Mouse (Mus musculus): Measurements from ENCODE around the gene D10Jhu81e. TPM values are rescaled to one million over a fixed set of nuclear protein-coding genes. Genes with fewer than 3 reads are reported as not detected.
A peak's percentile ranks its signal among the peaks of the same experiment; 100 is the strongest.

D10Jhu81e gene
- polyA plus RNA-seq, 1 experiment from 2014 or later: 34.2 TPM

DNA sequence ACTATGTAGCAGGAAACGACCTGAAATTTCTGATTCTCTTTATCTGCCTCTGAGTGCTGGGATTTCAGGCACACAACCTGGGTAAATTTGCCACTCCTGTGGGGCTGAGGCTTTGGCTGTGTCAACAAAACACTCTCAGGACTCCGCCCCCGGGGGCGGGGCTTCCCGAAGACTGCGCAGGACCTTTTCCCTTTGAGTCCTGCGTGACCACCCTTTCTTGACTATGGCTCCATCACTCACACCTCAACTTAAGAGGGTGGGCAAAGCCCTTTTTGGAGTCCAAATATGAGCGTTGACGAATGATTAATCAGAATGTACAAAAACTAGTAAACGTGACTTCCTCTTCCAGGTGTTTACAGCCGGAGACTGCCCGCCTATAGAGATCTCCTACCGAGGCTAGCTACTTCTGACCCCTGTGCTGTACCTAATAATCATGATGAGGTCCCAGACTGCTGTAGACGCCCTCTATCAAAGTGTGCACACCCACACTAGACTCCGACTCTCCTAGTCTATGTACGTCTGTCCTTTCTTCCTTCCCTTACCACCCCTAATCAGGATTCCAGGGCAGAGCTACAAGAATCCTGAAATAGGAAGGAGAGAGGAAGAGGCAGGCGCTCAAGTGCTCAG lies 10.2 kb downstream of the D10Jhu81e start:
- Histone ChIP-seq H3K4me3 (ENCODE audit: low read depth, low read length) (no peak overlapping the region), H3K27me3 (ENCODE audit: control insufficient read depth, insufficient read depth, low read depth, low read length) (no peaks in the 10 kb centered on the region), H3K4me1 (ENCODE audit: control insufficient read depth, insufficient read depth, low read length) (peaks cover 7% of the 10 kb centered on the region), H3K9ac (ENCODE audit: low read depth, low read length) (peak overlapping the region; percentile 33; the same call in 1 of the 2 replicates), H3K4me2 (ENCODE audit: low read length) (peak overlapping the region; percentile 57), H3K9me3 (replicated peaks; ENCODE audit: control insufficient read depth, low read length, poor library complexity, severe bottlenecking) (no peaks in the 10 kb centered on the region), H3K36me3 (ENCODE audit: control insufficient read depth, insufficient read depth, low read length) (0 out of 2 replicates have a peak, but pooled peaks cover 10% of the 10 kb centered on the region), H3K27ac (ENCODE audit: low read length) (no peak overlapping the region)
- peak; percentile 32 for ATAC-seq
- 17% methylated on average over 17 of the region's 17 CpGs for WGBS

DNA sequence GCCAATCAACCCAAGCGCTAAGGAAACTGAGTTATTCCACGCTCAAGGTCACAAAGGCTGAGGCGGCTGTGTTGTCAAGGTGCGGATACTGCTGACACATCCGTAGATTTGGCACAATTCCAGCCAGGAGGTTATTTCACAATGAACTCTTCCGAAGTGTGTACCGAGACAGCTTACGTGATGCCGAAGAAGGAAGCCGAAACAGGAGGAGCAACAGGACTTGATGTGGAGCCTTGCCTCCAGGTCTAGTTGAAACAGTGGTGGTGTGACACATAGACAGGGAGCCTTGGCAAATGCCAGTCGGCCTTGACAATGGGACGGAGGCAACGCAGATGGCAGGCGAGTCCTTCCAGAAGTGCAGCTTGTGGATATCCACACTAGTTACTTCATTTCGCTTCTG lies 11.5 kb downstream of the D10Jhu81e start:
- Histone ChIP-seq H3K9ac (ENCODE audit: low read depth, low read length) (no peak overlapping the region), H3K4me3 (ENCODE audit: low read depth, low read length) (no peak overlapping the region), H3K27me3 (ENCODE audit: control insufficient read depth, insufficient read depth, low read depth, low read length) (no peaks in the 10 kb centered on the region), H3K4me1 (ENCODE audit: control insufficient read depth, insufficient read depth, low read length) (peaks cover 7% of the 10 kb centered on the region), H3K9me3 (replicated peaks; ENCODE audit: control insufficient read depth, low read length, poor library complexity, severe bottlenecking) (no peaks in the 10 kb centered on the region), H3K36me3 (ENCODE audit: control insufficient read depth, insufficient read depth, low read length) (0 out of 2 replicates have a peak, but pooled peaks cover 8% of the 10 kb centered on the region), H3K27ac (ENCODE audit: low read length) (no peak overlapping the region), H3K4me2 (ENCODE audit: low read length) (no peak overlapping the region)
- 86% methylated on average over 15 of the region's 15 CpGs for WGBS
- no peak for ATAC-seq

GRCm38 (mm10) chr10:78156926-78157325 lies 12.7 kb downstream of the D10Jhu81e start:
- Histone ChIP-seq H3K4me3 (ENCODE audit: low read depth, low read length) (no peak overlapping the region), H3K27me3 (ENCODE audit: control insufficient read depth, insufficient read depth, low read depth, low read length) (no peaks in the 10 kb centered on the region), H3K9ac (ENCODE audit: low read depth, low read length) (no peak overlapping the region), H3K36me3 (ENCODE audit: control insufficient read depth, insufficient read depth, low read length) (0 out of 2 replicates have a peak, but pooled peaks cover 7% of the 10 kb centered on the region), H3K9me3 (replicated peaks; ENCODE audit: control insufficient read depth, low read length, poor library complexity, severe bottlenecking) (no peaks in the 10 kb centered on the region), H3K27ac (ENCODE audit: low read length) (no peak overlapping the region), H3K4me1 (ENCODE audit: control insufficient read depth, insufficient read depth, low read length) (peaks cover 7% of the 10 kb centered on the region), H3K4me2 (ENCODE audit: low read length) (no peak overlapping the region)
- 82% methylated on average over 6 of the region's 6 CpGs for WGBS
- no peak for ATAC-seq

DNA sequence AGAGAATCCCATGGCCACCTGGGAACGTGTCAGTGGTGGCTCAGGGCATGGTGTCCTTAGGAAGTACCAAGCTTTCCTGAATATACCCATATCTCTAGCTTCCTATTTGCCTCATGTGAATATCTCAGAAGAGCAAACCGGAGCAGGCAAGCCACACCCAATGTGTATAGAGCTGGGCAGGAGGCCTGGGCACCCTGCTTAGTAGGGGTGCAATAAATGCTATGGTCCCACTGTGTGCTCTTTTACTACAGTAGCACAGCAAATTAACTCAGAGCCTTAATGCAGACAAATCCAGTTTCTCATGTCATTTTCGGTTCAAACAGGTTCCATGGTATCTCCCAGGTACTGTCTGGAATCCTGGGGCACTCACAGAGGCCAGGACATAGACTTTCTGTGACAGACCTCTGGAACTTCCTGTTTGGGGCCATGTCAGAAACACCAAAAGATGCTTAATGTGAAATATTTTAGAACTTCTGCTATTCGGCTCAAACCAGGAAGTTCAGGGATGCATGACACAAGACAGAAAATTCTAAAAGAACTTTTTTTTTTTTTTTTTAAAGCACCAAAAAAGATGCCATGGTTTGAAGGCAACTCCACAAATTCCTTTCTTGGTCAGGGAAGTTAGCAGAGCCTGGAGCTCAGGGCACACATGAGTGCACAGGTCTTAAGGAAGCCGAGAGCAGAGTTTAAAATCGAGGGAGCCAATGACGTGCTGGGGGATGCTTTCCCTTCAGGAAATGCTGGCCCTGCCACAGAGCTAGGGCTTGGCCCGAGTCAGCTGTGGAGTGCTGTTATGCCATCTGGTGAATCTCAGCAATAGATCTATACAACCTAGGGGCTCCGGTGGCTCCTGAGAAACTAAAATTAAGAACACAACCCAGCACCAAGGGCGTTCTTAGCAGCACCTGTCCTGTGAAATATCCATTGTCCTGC lies 20.5 kb downstream of the D10Jhu81e start:
- Histone ChIP-seq H3K9ac (ENCODE audit: low read depth, low read length) (no peak overlapping the region), H3K4me3 (ENCODE audit: low read depth, low read length) (no peak overlapping the region), H3K27me3 (ENCODE audit: control insufficient read depth, insufficient read depth, low read depth, low read length) (no peaks in the 10 kb centered on the region), H3K4me1 (ENCODE audit: control insufficient read depth, insufficient read depth, low read length) (no peaks in the 10 kb centered on the region), H3K36me3 (ENCODE audit: control insufficient read depth, insufficient read depth, low read length) (no peaks in the 10 kb centered on the region), H3K27ac (ENCODE audit: low read length) (no peak overlapping the region), H3K4me2 (ENCODE audit: low read length) (no peak overlapping the region), H3K9me3 (replicated peaks; ENCODE audit: control insufficient read depth, low read length, poor library complexity, severe bottlenecking) (no peaks in the 10 kb centered on the region)
- WGBS: 59% methylated on average over 10 of the region's 10 CpGs
- ATAC-seq: no peak

- no peaks in the 10 kb centered on the region for H3K9me3 ChIP-seq (replicated peaks; ENCODE audit: control insufficient read depth, low read length, poor library complexity, severe bottlenecking)
- no peak overlapping the region for H3K27ac ChIP-seq (ENCODE audit: low read length)
- no peak for ATAC-seq
- H3K4me2 ChIP-seq (ENCODE audit: low read length): no peak overlapping the region
- no peaks in the 10 kb centered on the region for H3K36me3 ChIP-seq (ENCODE audit: control insufficient read depth, insufficient read depth, low read length)
- H3K4me1 ChIP-seq (ENCODE audit: control insufficient read depth, insufficient read depth, low read length): no peaks in the 10 kb centered on the region
- WGBS: 83% methylated on average over 4 of the region's 4 CpGs
- H3K9ac ChIP-seq (ENCODE audit: low read depth, low read length): no peak overlapping the region
- H3K4me3 ChIP-seq (ENCODE audit: low read depth, low read length): no peak overlapping the region
- no peaks in the 10 kb centered on the region for H3K27me3 ChIP-seq (ENCODE audit: control insufficient read depth, insufficient read depth, low read depth, low read length)
Observed at GRCm38 (mm10) chr10:78147908-78148441, 21.6 kb downstream of the D10Jhu81e start.

- H3K4me1 ChIP-seq (ENCODE audit: control insufficient read depth, insufficient read depth, low read length): no peaks in the 10 kb centered on the region
- H3K4me2 ChIP-seq (ENCODE audit: low read length): no peak overlapping the region
- no peak for ATAC-seq
- no peak overlapping the region for H3K9ac ChIP-seq (ENCODE audit: low read depth, low read length)
- H3K9me3 ChIP-seq (replicated peaks; ENCODE audit: control insufficient read depth, low read length, poor library complexity, severe bottlenecking): no peaks in the 10 kb centered on the region
- no peak overlapping the region for H3K4me3 ChIP-seq (ENCODE audit: low read depth, low read length)
- H3K27ac ChIP-seq (ENCODE audit: low read length): no peak overlapping the region
- no peaks in the 10 kb centered on the region for H3K36me3 ChIP-seq (ENCODE audit: control insufficient read depth, insufficient read depth, low read length)
- no peaks in the 10 kb centered on the region for H3K27me3 ChIP-seq (ENCODE audit: control insufficient read depth, insufficient read depth, low read depth, low read length)
- WGBS: 64% methylated on average over 8 of the region's 8 CpGs
Observed at GRCm38 (mm10) chr10:78143727-78144505, 25.7 kb downstream of the D10Jhu81e start.

GRCm38 (mm10) chr10:78140843-78141242 lies 28.7 kb downstream of the D10Jhu81e start:
- Histone ChIP-seq H3K4me2 (ENCODE audit: low read length) (no peak overlapping the region), H3K9me3 (replicated peaks; ENCODE audit: control insufficient read depth, low read length, poor library complexity, severe bottlenecking) (no peaks in the 10 kb centered on the region), H3K27me3 (ENCODE audit: control insufficient read depth, insufficient read depth, low read depth, low read length) (no peaks in the 10 kb centered on the region), H3K4me1 (ENCODE audit: control insufficient read depth, insufficient read depth, low read length) (no peaks in the 10 kb centered on the region), H3K27ac (ENCODE audit: low read length) (no peak overlapping the region), H3K4me3 (ENCODE audit: low read depth, low read length) (no peak overlapping the region), H3K9ac (ENCODE audit: low read depth, low read length) (no peak overlapping the region), H3K36me3 (ENCODE audit: control insufficient read depth, insufficient read depth, low read length) (no peaks in the 10 kb centered on the region)
- ATAC-seq: no peak
- 78% methylated on average over 3 of the region's 3 CpGs for WGBS

- 94% methylated on average over 1 of the region's 1 CpGs for WGBS
- no peak overlapping the region for H3K4me3 ChIP-seq (ENCODE audit: low read depth, low read length)
- no peak for ATAC-seq
- no peaks in the 10 kb centered on the region for H3K36me3 ChIP-seq (ENCODE audit: control insufficient read depth, insufficient read depth, low read length)
- no peak overlapping the region for H3K4me2 ChIP-seq (ENCODE audit: low read length)
- peaks cover under 1% of the 10 kb centered on the region; the same call in 1 of the 2 replicates for H3K4me1 ChIP-seq (ENCODE audit: control insufficient read depth, insufficient read depth, low read length)
- H3K9me3 ChIP-seq (replicated peaks; ENCODE audit: control insufficient read depth, low read length, poor library complexity, severe bottlenecking): no peaks in the 10 kb centered on the region
- no peaks in the 10 kb centered on the region for H3K27me3 ChIP-seq (ENCODE audit: control insufficient read depth, insufficient read depth, low read depth, low read length)
- no peak overlapping the region for H3K27ac ChIP-seq (ENCODE audit: low read length)
- no peak overlapping the region for H3K9ac ChIP-seq (ENCODE audit: low read depth, low read length)
Observed at GRCm38 (mm10) chr10:78140251-78140600, 29.4 kb downstream of the D10Jhu81e start.

Data from midbrain, embryonic 16.5 days (tissue).